Mouse (Mus musculus) mouse trophoblast stem cell (cell line): Measurements from ENCODE around the gene Evc2.

ENCODE experiments used
- in situ Hi-C, 2 experiments: fragments of 300-500 bp; cut with MseI, MboI; formaldehyde crosslinking; loops; 2 replicates in 1 of 2; 3 replicates in 1 of 2; pipeline ENCODE4 v1.15.1; 2025

Gene Evc2

GRCm38 (mm10) chr5:37338288-37338687 lies at the start of gene Evc2:
Evc2 (plus strand) TSS chr5:37338499.
- in situ Hi-C loops: no loop called here

- in situ Hi-C loops: no loop called here
These were observed 49.1 kb upstream of the Evc2 start for GRCm38 (mm10) chr5:37289236-37289635.

GRCm38 (mm10) chr5:37290983-37291382 lies 47.3 kb upstream of the Evc2 start:
- in situ Hi-C loops: loop anchor here (10.0 kb wide), 2 partner anchors 414 to 454 kb away; no protein-coding TSS in a partner anchor

- in situ Hi-C loops: loop anchor here (10.0 kb wide), 2 partner anchors 408 to 448 kb away; no protein-coding TSS in a partner anchor
These were observed 41.6 kb upstream of the Evc2 start for GRCm38 (mm10) chr5:37296717-37297116.

GRCm38 (mm10) chr5:37298370-37298769 lies 39.9 kb upstream of the Evc2 start:
- in situ Hi-C loops: loop anchor here (10.0 kb wide), 2 partner anchors 406 to 446 kb away; no protein-coding TSS in a partner anchor

GRCm38 (mm10) chr5:37310026-37310425 lies 28.3 kb upstream of the Evc2 start:
- in situ Hi-C loops: no loop called here

GRCm38 (mm10) chr5:37312980-37313722 lies 25.1 kb upstream of the Evc2 start:
- in situ Hi-C loops: no loop called here

GRCm38 (mm10) chr5:37318715-37319114 lies 19.6 kb upstream of the Evc2 start:
- in situ Hi-C loops: no loop called here

- in situ Hi-C loops: no loop called here
These were observed 18.1 kb upstream of the Evc2 start for GRCm38 (mm10) chr5:37320174-37320573.

- in situ Hi-C loops: no loop called here
These were observed 17.5 kb upstream of the Evc2 start for GRCm38 (mm10) chr5:37320761-37321160.

- in situ Hi-C loops: no loop called here
These were observed 11.6 kb upstream of the Evc2 start for GRCm38 (mm10) chr5:37326675-37327074.

- in situ Hi-C loops: no loop called here
These were observed 7.7 kb upstream of the Evc2 start for GRCm38 (mm10) chr5:37330449-37331132.

- in situ Hi-C loops: no loop called here
These were observed 7.2 kb upstream of the Evc2 start for GRCm38 (mm10) chr5:37331133-37331505.

GRCm38 (mm10) chr5:37332066-37332465 lies 6.2 kb upstream of the Evc2 start:
- in situ Hi-C loops: no loop called here

GRCm38 (mm10) chr5:37335061-37335460 lies 3.2 kb upstream of the Evc2 start:
- in situ Hi-C loops: no loop called here

- in situ Hi-C loops: no loop called here
These were observed 1.7 kb upstream of the Evc2 start, which contains the start of gene Evc for GRCm38 (mm10) chr5:37336485-37337105. Evc (minus strand) TSS chr5:37336894.

GRCm38 (mm10) chr5:37337696-37338095 lies 603 bp upstream of the Evc2 start:
- in situ Hi-C loops: no loop called here

- in situ Hi-C loops: no loop called here
These were observed 5.7 kb downstream of the Evc2 start for GRCm38 (mm10) chr5:37343962-37344361.

GRCm38 (mm10) chr5:37351791-37352190 lies 13.5 kb downstream of the Evc2 start:
- in situ Hi-C loops: no loop called here

GRCm38 (mm10) chr5:37354385-37354784 lies 16.1 kb downstream of the Evc2 start:
- in situ Hi-C loops: no loop called here

GRCm38 (mm10) chr5:37356027-37356426 lies 17.7 kb downstream of the Evc2 start:
- in situ Hi-C loops: no loop called here

GRCm38 (mm10) chr5:37362618-37363017 lies 24.3 kb downstream of the Evc2 start:
- in situ Hi-C loops: no loop called here
